Mouse (Mus musculus): ENCODE results near the gene Kcng1.
A peak's percentile ranks its signal among the peaks of the same experiment; 100 is the strongest.

Gene Kcng1

GRCm38 (mm10) chr2:168260124-168260523, 21.4 kb downstream of the Kcng1 start:
- DNase-seq (ENCODE audit: extremely low spot score): no peak

- no peak for DNase-seq (ENCODE audit: extremely low spot score)
Measured at GRCm38 (mm10) chr2:168259046-168259445, 22.5 kb downstream of the Kcng1 start.

- no peak for DNase-seq (ENCODE audit: extremely low spot score)
Measured at GRCm38 (mm10) chr2:168257188-168257587, 24.3 kb downstream of the Kcng1 start.

- no peak for DNase-seq (ENCODE audit: extremely low spot score)
Measured at GRCm38 (mm10) chr2:168256506-168256905, 25.0 kb downstream of the Kcng1 start.

- DNase-seq (ENCODE audit: extremely low spot score): no peak
Measured at GRCm38 (mm10) chr2:168253822-168254221, 27.7 kb downstream of the Kcng1 start.

- DNase-seq (ENCODE audit: extremely low spot score): peak; percentile 71
Measured at GRCm38 (mm10) chr2:168252639-168253292, 28.8 kb downstream of the Kcng1 start.

- peak; percentile 86 for DNase-seq (ENCODE audit: extremely low spot score)
Measured at GRCm38 (mm10) chr2:168250270-168250669, 31.3 kb downstream of the Kcng1 start.

- DNase-seq (ENCODE audit: extremely low spot score): no peak
Measured at GRCm38 (mm10) chr2:168248856-168249245, 32.7 kb downstream of the Kcng1 start.

GRCm38 (mm10) chr2:168248167-168248855, 33.2 kb downstream of the Kcng1 start:
- DNase-seq (ENCODE audit: extremely low spot score): no peak

GRCm38 (mm10) chr2:168245571-168245970, 36.0 kb downstream of the Kcng1 start:
- no peak for DNase-seq (ENCODE audit: extremely low spot score)

- DNase-seq (ENCODE audit: extremely low spot score): no peak
Measured at GRCm38 (mm10) chr2:168243278-168243677, 38.3 kb downstream of the Kcng1 start.

- no peak for DNase-seq (ENCODE audit: extremely low spot score)
Measured at GRCm38 (mm10) chr2:168242841-168243240, 38.7 kb downstream of the Kcng1 start.

- no peak for DNase-seq (ENCODE audit: extremely low spot score)
Measured at GRCm38 (mm10) chr2:168238335-168238734, 43.2 kb downstream of the Kcng1 start.

GRCm38 (mm10) chr2:168233286-168233685, 48.2 kb downstream of the Kcng1 start:
- no peak for DNase-seq (ENCODE audit: extremely low spot score)

- no peak for DNase-seq (ENCODE audit: extremely low spot score)
Measured at GRCm38 (mm10) chr2:168231471-168231829, 50.1 kb downstream of the Kcng1 start.

GRCm38 (mm10) chr2:168230773-168231470, 50.6 kb downstream of the Kcng1 start:
- DNase-seq (ENCODE audit: extremely low spot score): peak; percentile 24

- DNase-seq (ENCODE audit: extremely low spot score): peak; percentile 86
Measured at GRCm38 (mm10) chr2:168230026-168230728, 51.4 kb downstream of the Kcng1 start, which contains the start of the genes Gm20716, Dpm1 and Mocs3. Gm20716 (minus strand) TSS chr2:168230364. Dpm1 (minus strand) TSS chr2:168230591. Mocs3 (plus strand) TSS chr2:168230622.

GRCm38 (mm10) chr2:168229116-168230025, 52.2 kb downstream of the Kcng1 start:
- no peak for DNase-seq (ENCODE audit: extremely low spot score)

- DNase-seq (ENCODE audit: extremely low spot score): no peak
Measured at GRCm38 (mm10) chr2:168223326-168223725, 58.2 kb downstream of the Kcng1 start.

GRCm38 (mm10) chr2:168213788-168214397, 67.6 kb downstream of the Kcng1 start:
- DNase-seq (ENCODE audit: extremely low spot score): no peak
